Mouse (Mus musculus) mammary gland, adult 2 months (tissue): ENCODE data around the gene Eapp. TPM values are rescaled to one million over a fixed set of nuclear protein-coding genes. Genes with fewer than 3 reads are reported as not detected.

Experiments used
- polyA plus RNA-seq: library from polyadenylated mRNA; depleted of rRNA; stranded (reverse); fragments of >200 nt; gene quantifications from 2 replicates; pipeline ENCODE4 v1.2.3, GENCODE M21; 2012; ENCODE audit warnings: low replicate concordance; rRNA removed

Gene Eapp
- 6.0 and 9.1 TPM in 2 replicates for polyA plus RNA-seq

GRCm38 (mm10) chr12:54695511-54696241 lies at the start of gene Eapp:
Gene Eapp, minus strand, starts transcription at chr12:54695897.

GRCm38 (mm10) chr12:54656396-54657171 lies 39.1 kb downstream of the Eapp start, which contains the start of gene Sptssa:
Gene Sptssa, minus strand, starts transcription at chr12:54656573.

Other genes starting within 250 kb of the Eapp start
- 59.3 and 60.9 TPM in 2 replicates for gene Sptssa, start 39.3 kb downstream of the Eapp start, polyA plus RNA-seq
- 19.2 and 20.6 TPM in 2 replicates for gene Snx6, start 99.8 kb upstream of the Eapp start, polyA plus RNA-seq
- 6.8 and 39.2 TPM in 2 replicates for gene Cfl2, start 167.0 kb upstream of the Eapp start, polyA plus RNA-seq